Mouse (Mus musculus): Measurements from ENCODE around the gene Blm. TPM values are rescaled to one million over a fixed set of nuclear protein-coding genes. Genes with fewer than 3 reads are reported as not detected.

Blm gene
- polyA plus RNA-seq, 1 experiment from 2014 or later: 11.2 TPM

GRCm38 (mm10) chr7:80504920-80505319, 30.0 kb downstream of the Blm start:
- no peaks in the 10 kb centered on the region for H3K9me3 ChIP-seq (ENCODE audit: control insufficient read depth, low read length)
- peaks cover 10% of the 10 kb centered on the region; the same call in 1 of the 2 replicates for H3K36me3 ChIP-seq (ENCODE audit: control insufficient read depth, insufficient read depth, low read length)
- H3K4me1 ChIP-seq (ENCODE audit: control insufficient read depth, insufficient read depth, low read length): no peaks in the 10 kb centered on the region
- H3K27me3 ChIP-seq (ENCODE audit: control insufficient read depth, insufficient read depth, low read length): no peaks in the 10 kb centered on the region
- no peak overlapping the region for H3K27ac ChIP-seq (ENCODE audit: low read depth, low read length)
- 97% methylated on average over 3 of the region's 3 CpGs for WGBS
- H3K4me2 ChIP-seq (ENCODE audit: low read depth, low read length): no peak overlapping the region
- no peak overlapping the region for H3K9ac ChIP-seq (replicated peaks; ENCODE audit: low read depth, low read length)
- no peak for ATAC-seq (ENCODE audit: low read depth)
- no peak overlapping the region for H3K4me3 ChIP-seq (ENCODE audit: low read depth, low read length)

- WGBS: 94% methylated on average over 7 of the region's 7 CpGs
- H3K36me3 ChIP-seq (ENCODE audit: control insufficient read depth, insufficient read depth, low read length): peaks cover 10% of the 10 kb centered on the region; the same call in 1 of the 2 replicates
- H3K9me3 ChIP-seq (ENCODE audit: control insufficient read depth, low read length): no peaks in the 10 kb centered on the region
- no peak for ATAC-seq (ENCODE audit: low read depth)
- H3K4me3 ChIP-seq (ENCODE audit: low read depth, low read length): no peak overlapping the region
- no peak overlapping the region for H3K9ac ChIP-seq (replicated peaks; ENCODE audit: low read depth, low read length)
- H3K4me1 ChIP-seq (ENCODE audit: control insufficient read depth, insufficient read depth, low read length): no peaks in the 10 kb centered on the region
- no peak overlapping the region for H3K27ac ChIP-seq (ENCODE audit: low read depth, low read length)
- H3K27me3 ChIP-seq (ENCODE audit: control insufficient read depth, insufficient read depth, low read length): no peaks in the 10 kb centered on the region
- H3K4me2 ChIP-seq (ENCODE audit: low read depth, low read length): no peak overlapping the region
These were observed 33.9 kb downstream of the Blm start for GRCm38 (mm10) chr7:80501006-80501405.

- H3K4me2 ChIP-seq (ENCODE audit: low read depth, low read length): no peak overlapping the region
- no peak overlapping the region for H3K4me3 ChIP-seq (ENCODE audit: low read depth, low read length)
- H3K9ac ChIP-seq (replicated peaks; ENCODE audit: low read depth, low read length): no peak overlapping the region
- no peak for ATAC-seq (ENCODE audit: low read depth)
- no peaks in the 10 kb centered on the region for H3K9me3 ChIP-seq (ENCODE audit: control insufficient read depth, low read length)
- no peaks in the 10 kb centered on the region for H3K27me3 ChIP-seq (ENCODE audit: control insufficient read depth, insufficient read depth, low read length)
- no peaks in the 10 kb centered on the region for H3K4me1 ChIP-seq (ENCODE audit: control insufficient read depth, insufficient read depth, low read length)
- H3K36me3 ChIP-seq (ENCODE audit: control insufficient read depth, insufficient read depth, low read length): peaks cover 10% of the 10 kb centered on the region; the same call in 1 of the 2 replicates
- no peak overlapping the region for H3K27ac ChIP-seq (ENCODE audit: low read depth, low read length)
These were observed 34.8 kb downstream of the Blm start for GRCm38 (mm10) chr7:80500099-80500498.

GRCm38 (mm10) chr7:80499190-80499962, 35.5 kb downstream of the Blm start:
- Histone ChIP-seq H3K36me3 (ENCODE audit: control insufficient read depth, insufficient read depth, low read length) (peaks cover 8% of the 10 kb centered on the region; the same call in 1 of the 2 replicates), H3K4me1 (ENCODE audit: control insufficient read depth, insufficient read depth, low read length) (no peaks in the 10 kb centered on the region), H3K27ac (ENCODE audit: low read depth, low read length) (no peak overlapping the region), H3K4me2 (ENCODE audit: low read depth, low read length) (no peak overlapping the region), H3K4me3 (ENCODE audit: low read depth, low read length) (no peak overlapping the region), H3K9me3 (ENCODE audit: control insufficient read depth, low read length) (no peaks in the 10 kb centered on the region), H3K9ac (replicated peaks; ENCODE audit: low read depth, low read length) (no peak overlapping the region), H3K27me3 (ENCODE audit: control insufficient read depth, insufficient read depth, low read length) (no peaks in the 10 kb centered on the region)
- ATAC-seq (ENCODE audit: low read depth): no peak
- WGBS: 88% methylated on average over 9 of the region's 9 CpGs

GRCm38 (mm10) chr7:80496656-80497055, 38.3 kb downstream of the Blm start:
- H3K4me3 ChIP-seq (ENCODE audit: low read depth, low read length): no peak overlapping the region
- 87% methylated on average over 3 of the region's 3 CpGs for WGBS
- no peak for ATAC-seq (ENCODE audit: low read depth)
- no peaks in the 10 kb centered on the region for H3K9me3 ChIP-seq (ENCODE audit: control insufficient read depth, low read length)
- H3K4me2 ChIP-seq (ENCODE audit: low read depth, low read length): no peak overlapping the region
- no peaks in the 10 kb centered on the region for H3K27me3 ChIP-seq (ENCODE audit: control insufficient read depth, insufficient read depth, low read length)
- H3K27ac ChIP-seq (ENCODE audit: low read depth, low read length): no peak overlapping the region
- H3K9ac ChIP-seq (replicated peaks; ENCODE audit: low read depth, low read length): no peak overlapping the region
- 0 out of 2 replicates have a peak, but pooled peaks cover 3% of the 10 kb centered on the region for H3K36me3 ChIP-seq (ENCODE audit: control insufficient read depth, insufficient read depth, low read length)
- H3K4me1 ChIP-seq (ENCODE audit: control insufficient read depth, insufficient read depth, low read length): no peaks in the 10 kb centered on the region

GRCm38 (mm10) chr7:80495210-80495609, 39.7 kb downstream of the Blm start:
- 78% methylated on average over 6 of the region's 6 CpGs for WGBS
- Histone ChIP-seq H3K36me3 (ENCODE audit: control insufficient read depth, insufficient read depth, low read length) (0 out of 2 replicates have a peak, but pooled peaks cover 3% of the 10 kb centered on the region), H3K9ac (replicated peaks; ENCODE audit: low read depth, low read length) (no peak overlapping the region), H3K4me1 (ENCODE audit: control insufficient read depth, insufficient read depth, low read length) (no peaks in the 10 kb centered on the region), H3K27me3 (ENCODE audit: control insufficient read depth, insufficient read depth, low read length) (no peaks in the 10 kb centered on the region), H3K27ac (ENCODE audit: low read depth, low read length) (no peak overlapping the region), H3K4me2 (ENCODE audit: low read depth, low read length) (no peak overlapping the region), H3K9me3 (ENCODE audit: control insufficient read depth, low read length) (no peaks in the 10 kb centered on the region), H3K4me3 (ENCODE audit: low read depth, low read length) (no peak overlapping the region)
- ATAC-seq (ENCODE audit: low read depth): no peak

- H3K36me3 ChIP-seq (ENCODE audit: control insufficient read depth, insufficient read depth, low read length): 0 out of 2 replicates have a peak, but pooled peaks cover 3% of the 10 kb centered on the region
- no peak for ATAC-seq (ENCODE audit: low read depth)
- H3K27ac ChIP-seq (ENCODE audit: low read depth, low read length): no peak overlapping the region
- H3K9ac ChIP-seq (replicated peaks; ENCODE audit: low read depth, low read length): no peak overlapping the region
- H3K4me3 ChIP-seq (ENCODE audit: low read depth, low read length): no peak overlapping the region
- H3K27me3 ChIP-seq (ENCODE audit: control insufficient read depth, insufficient read depth, low read length): no peaks in the 10 kb centered on the region
- H3K4me2 ChIP-seq (ENCODE audit: low read depth, low read length): no peak overlapping the region
- H3K4me1 ChIP-seq (ENCODE audit: control insufficient read depth, insufficient read depth, low read length): no peaks in the 10 kb centered on the region
- no peaks in the 10 kb centered on the region for H3K9me3 ChIP-seq (ENCODE audit: control insufficient read depth, low read length)
- WGBS: 96% methylated on average over 3 of the region's 3 CpGs
These were observed 42.9 kb downstream of the Blm start for GRCm38 (mm10) chr7:80491995-80492394.

- 91% methylated on average over 3 of the region's 3 CpGs for WGBS
These were observed 43.8 kb downstream of the Blm start for GRCm38 (mm10) chr7:80491086-80491485.

GRCm38 (mm10) chr7:80490351-80490750, 44.6 kb downstream of the Blm start:
- WGBS: 96% methylated on average over 2 of the region's 2 CpGs
- ATAC-seq (ENCODE audit: low read depth): no peak
- Histone ChIP-seq H3K9ac (replicated peaks; ENCODE audit: low read depth, low read length) (no peak overlapping the region), H3K9me3 (ENCODE audit: control insufficient read depth, low read length) (no peaks in the 10 kb centered on the region), H3K4me3 (ENCODE audit: low read depth, low read length) (no peak overlapping the region), H3K27me3 (ENCODE audit: control insufficient read depth, insufficient read depth, low read length) (no peaks in the 10 kb centered on the region), H3K27ac (ENCODE audit: low read depth, low read length) (no peak overlapping the region), H3K4me1 (ENCODE audit: control insufficient read depth, insufficient read depth, low read length) (no peaks in the 10 kb centered on the region), H3K36me3 (ENCODE audit: control insufficient read depth, insufficient read depth, low read length) (0 out of 2 replicates have a peak, but pooled peaks cover 3% of the 10 kb centered on the region), H3K4me2 (ENCODE audit: low read depth, low read length) (no peak overlapping the region)

More at GRCm38 (mm10) chr7:80491086-80491485, 43.8 kb downstream of the Blm start:
- H3K4me1 ChIP-seq (ENCODE audit: control insufficient read depth, insufficient read depth, low read length): no peaks in the 10 kb centered on the region
- H3K27me3 ChIP-seq (ENCODE audit: control insufficient read depth, insufficient read depth, low read length): no peaks in the 10 kb centered on the region
- no peak overlapping the region for H3K4me2 ChIP-seq (ENCODE audit: low read depth, low read length)
- no peak overlapping the region for H3K4me3 ChIP-seq (ENCODE audit: low read depth, low read length)
- no peak overlapping the region for H3K27ac ChIP-seq (ENCODE audit: low read depth, low read length)
- H3K9me3 ChIP-seq (ENCODE audit: control insufficient read depth, low read length): no peaks in the 10 kb centered on the region
- no peak for ATAC-seq (ENCODE audit: low read depth)
- no peak overlapping the region for H3K9ac ChIP-seq (replicated peaks; ENCODE audit: low read depth, low read length)
- 0 out of 2 replicates have a peak, but pooled peaks cover 3% of the 10 kb centered on the region for H3K36me3 ChIP-seq (ENCODE audit: control insufficient read depth, insufficient read depth, low read length)

Data from neural tube, embryonic 14.5 days (tissue).